18 mouse cellular contexts compared by ENCODE assay signal in the genomic region with DNA sequence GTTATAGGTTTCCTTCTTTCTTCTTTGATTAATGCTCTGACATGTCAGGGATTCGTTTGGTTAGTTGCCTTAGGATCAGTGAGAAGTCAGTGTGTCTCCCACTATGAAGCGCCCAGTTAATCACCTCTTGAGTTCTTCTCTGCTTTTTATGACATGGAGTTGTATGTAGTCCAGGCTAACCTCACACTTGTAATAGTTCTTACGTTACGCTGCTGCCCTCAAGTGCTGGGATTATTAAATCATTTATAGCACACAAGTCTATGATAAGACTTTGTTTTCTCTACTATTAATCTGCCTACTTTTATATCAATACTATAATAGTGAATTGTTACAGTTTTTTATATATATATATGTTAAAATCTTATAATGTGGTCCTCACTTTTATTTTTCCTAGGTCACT.
DNase-seq lines count a peak whose midpoint lies in the region; ATAC-seq and TF ChIP-seq lines count a peak whose summit lies in the region.
"Had no signal": no experiment of that assay in that cellular context is flagged by ENCODE, and none has a peak within 500 bp of the region (broad histone marks: within the 10 kb centered on the region; RNA-seq: fewer than 3 reads in every experiment).

No protein-coding gene starts in this region.

- H3K27ac ChIP-seq in cerebellum, adult 2 months (ENCODE audit: insufficient read depth, low read length) = no peak overlapping the region
- H3K27ac ChIP-seq in hindbrain, embryonic 14.5 days = no peak overlapping the region
- no peak overlapping the region for H3K27ac ChIP-seq in hindbrain, embryonic 13.5 days
- H3K27ac ChIP-seq in midbrain, embryonic 14.5 days (replicated peaks; ENCODE audit: low read depth, low read length) = no peak overlapping the region
- H3K27ac ChIP-seq in midbrain, embryonic 13.5 days = no peak overlapping the region
- H3K27ac ChIP-seq: heart, embryonic 13.5 days; liver, embryonic 14.5 days; neural tube, embryonic 15.5 days had no signal

- H3K27me3 ChIP-seq in cerebellum, adult 2 months (ENCODE audit: control insufficient read depth, insufficient read depth, low read length) = no peaks in the 10 kb centered on the region
- H3K27me3 ChIP-seq in hindbrain, embryonic 14.5 days (ENCODE audit: control insufficient read depth, insufficient read depth, low read length) = no peaks in the 10 kb centered on the region
- no peaks in the 10 kb centered on the region for H3K27me3 ChIP-seq in hindbrain, embryonic 13.5 days
- H3K27me3 ChIP-seq in midbrain, embryonic 14.5 days (ENCODE audit: control insufficient read depth, insufficient read depth, low read length) = no peaks in the 10 kb centered on the region
- no peaks in the 10 kb centered on the region for H3K27me3 ChIP-seq in midbrain, embryonic 13.5 days
- H3K27me3 ChIP-seq: heart, embryonic 13.5 days; neural tube, embryonic 15.5 days had no signal

- ATAC-seq in hindbrain, embryonic 14.5 days (ENCODE audit: low FRiP score) = no peak
- ATAC-seq in hindbrain, embryonic 13.5 days (ENCODE audit: low FRiP score) = no peak
- ATAC-seq in midbrain, embryonic 14.5 days (ENCODE audit: low FRiP score, low TSS enrichment) = no peak
- ATAC-seq in midbrain, embryonic 13.5 days = no peak
- ATAC-seq: hindbrain, embryonic 16.5 days had no signal

- peak; percentile 7; the same call in 1 of the 2 replicates for TF ChIP-seq CTCF in cerebellum, adult 2 months (IDR thresholded peaks at IDR 0.05; ENCODE audit: borderline replicate concordance, insufficient read depth, low read depth, low read length)

- no peak for DNase-seq in cerebellum, adult 2 months
- no peak for DNase-seq in cerebellum, adult 11-12 months
- DNase-seq in hindbrain, embryonic 14.5 days (ENCODE audit: low spot score) = peak; percentile 48
- DNase-seq in midbrain, embryonic 14.5 days = peak; percentile 60
- peak; percentile 27 for DNase-seq in retina, postnatal 7 days (ENCODE audit: low read depth, low spot score)
- no peak for DNase-seq in urinary bladder, postnatal 14 days (ENCODE audit: low spot score)
- DNase-seq: adrenal gland, postnatal 10 days; cerebellum, adult 18-20 months; kidney, postnatal 25 days; right cerebral cortex, postnatal 25 days; thymus, postnatal 4 days had no signal

- H3K4me1 ChIP-seq in cerebellum, adult 2 months (ENCODE audit: control insufficient read depth, insufficient read depth, low read length) = peaks cover 4% of the 10 kb centered on the region; the same call in 1 of the 2 replicates
- no peaks in the 10 kb centered on the region for H3K4me1 ChIP-seq in hindbrain, embryonic 14.5 days (replicated peaks; ENCODE audit: control insufficient read depth, insufficient read depth, low read length)
- H3K4me1 ChIP-seq in hindbrain, embryonic 13.5 days (replicated peaks) = no peaks in the 10 kb centered on the region
- H3K4me1 ChIP-seq in midbrain, embryonic 14.5 days (ENCODE audit: control insufficient read depth, insufficient read depth, low read length) = no peaks in the 10 kb centered on the region
- no peaks in the 10 kb centered on the region for H3K4me1 ChIP-seq in midbrain, embryonic 13.5 days (replicated peaks)
- H3K4me1 ChIP-seq: neural tube, embryonic 15.5 days had no signal

- no peak for TF ChIP-seq POLR2A in cerebellum, adult 2 months (IDR thresholded peaks at IDR 0.05; ENCODE audit: borderline replicate concordance, insufficient read depth, low read length)

- no peak overlapping the region for H3K9ac ChIP-seq in hindbrain, embryonic 14.5 days
- no peak overlapping the region for H3K9ac ChIP-seq in hindbrain, embryonic 13.5 days
- no peak overlapping the region for H3K9ac ChIP-seq in midbrain, embryonic 14.5 days (replicated peaks; ENCODE audit: low read length)
- H3K9ac ChIP-seq in midbrain, embryonic 13.5 days (replicated peaks) = no peak overlapping the region
- H3K9ac ChIP-seq: heart, embryonic 13.5 days; liver, embryonic 14.5 days; neural tube, embryonic 15.5 days had no signal

- no peak overlapping the region for H3K4me2 ChIP-seq in hindbrain, embryonic 14.5 days (replicated peaks)
- no peak overlapping the region for H3K4me2 ChIP-seq in hindbrain, embryonic 13.5 days
- H3K4me2 ChIP-seq in midbrain, embryonic 14.5 days (ENCODE audit: low read length) = no peak overlapping the region
- no peak overlapping the region for H3K4me2 ChIP-seq in midbrain, embryonic 13.5 days (replicated peaks)
- H3K4me2 ChIP-seq: heart, embryonic 13.5 days; midbrain, embryonic 11.5 days; neural tube, embryonic 15.5 days had no signal

- peaks cover 25% of the 10 kb centered on the region for H3K36me3 ChIP-seq in hindbrain, embryonic 14.5 days (replicated peaks; ENCODE audit: control insufficient read depth, insufficient read depth)
- H3K36me3 ChIP-seq in hindbrain, embryonic 13.5 days = peaks cover 16% of the 10 kb centered on the region
- H3K36me3 ChIP-seq in midbrain, embryonic 14.5 days (ENCODE audit: control insufficient read depth, insufficient read depth, low read length) = peaks cover 8% of the 10 kb centered on the region; the same call in 1 of the 2 replicates
- peaks cover 6% of the 10 kb centered on the region for H3K36me3 ChIP-seq in midbrain, embryonic 13.5 days

- no peaks in the 10 kb centered on the region for H3K9me3 ChIP-seq in hindbrain, embryonic 14.5 days (ENCODE audit: control insufficient read depth, low read length)
- H3K9me3 ChIP-seq in hindbrain, embryonic 13.5 days = no peaks in the 10 kb centered on the region
- H3K9me3 ChIP-seq in midbrain, embryonic 14.5 days (ENCODE audit: control insufficient read depth, low read length) = no peaks in the 10 kb centered on the region
- no peaks in the 10 kb centered on the region for H3K9me3 ChIP-seq in midbrain, embryonic 13.5 days
- H3K9me3 ChIP-seq: heart, embryonic 13.5 days; neural tube, embryonic 15.5 days had no signal

- WGBS in cerebellum, adult 2 months = 65% methylated on average over 4 of the region's 4 CpGs
- 82% methylated on average over 4 of the region's 4 CpGs for WGBS in hindbrain, embryonic 14.5 days
- 75% methylated on average over 4 of the region's 4 CpGs for WGBS in hindbrain, embryonic 13.5 days
- 84% methylated on average over 4 of the region's 4 CpGs for WGBS in midbrain, embryonic 14.5 days
- 82% methylated on average over 4 of the region's 4 CpGs for WGBS in midbrain, embryonic 13.5 days

- H3K4me3 ChIP-seq in cerebellum, adult 2 months (replicated peaks; ENCODE audit: insufficient read depth, low read depth, low read length) = no peak overlapping the region
- H3K4me3 ChIP-seq in hindbrain, embryonic 14.5 days (replicated peaks; ENCODE audit: low read length) = no peak overlapping the region
- H3K4me3 ChIP-seq in hindbrain, embryonic 13.5 days = no peak overlapping the region
- no peak overlapping the region for H3K4me3 ChIP-seq in midbrain, embryonic 14.5 days (replicated peaks; ENCODE audit: low read depth, low read length)
- H3K4me3 ChIP-seq in midbrain, embryonic 13.5 days (replicated peaks) = no peak overlapping the region
- H3K4me3 ChIP-seq: heart, embryonic 13.5 days; neural tube, embryonic 15.5 days had no signal

Comparison
In these comparisons a context has a peak if more than half of its experiments do, and no peak if none do; other contexts are left out.
1. DNase-seq: peak in hindbrain, embryonic 14.5 days (single experiment), midbrain, embryonic 14.5 days (single experiment) and retina, postnatal 7 days (single experiment); none in cerebellum, adult 2 months (0 of 2), cerebellum, adult 11-12 months (single experiment) and urinary bladder, postnatal 14 days (single experiment).